Mouse (Mus musculus) erythroid progenitor cell, adult 5-6 weeks (primary cell): ENCODE results near the gene Cog4. TPM values are rescaled to one million over a fixed set of nuclear protein-coding genes. Genes with fewer than 3 reads are reported as not detected.
A peak's percentile ranks its signal among the peaks of the same experiment; 100 is the strongest.
"Not testable (repeated sequence)": the region's sequence is repeated elsewhere in the genome, so short reads cannot be mapped to it uniquely, and the experiment has no call there.

Experiments
- ATAC-seq: replicated peaks from 2 replicates; pipeline ENCODE4 v1.8.0; 2016; ENCODE audit warnings: moderate number of reproducible peaks, mild to moderate bottlenecking, moderate TSS enrichment, inconsistent platforms; ENCODE audit not compliant: poor library complexity, low FRiP score, severe bottlenecking
- total RNA-seq, 2 experiments: library from RNA; stranded (forward) in 1 of 2; stranded (reverse) in 1 of 2; fragments of 150-400 nt in 1 of 2; fragments of 186-747, 209-891 nt in 1 of 2; gene quantifications; 2 replicates each; pipeline versions ENCODE4 v1.2.3 to v1.2.4; 2015 to 2017; ENCODE audit warnings: low replicate concordance in 2 of 2

Cog4 gene
- total RNA-seq, 2 experiments from 2014 or later = 18.9 to 21.6 TPM

GRCm38 (mm10) chr8:110821960-110822359 lies 24.4 kb upstream of the Cog4 start:
- no peak for ATAC-seq

- no peak for ATAC-seq
These were observed 21.5 kb upstream of the Cog4 start for GRCm38 (mm10) chr8:110824861-110825260.

- no peak for ATAC-seq
These were observed 17.9 kb upstream of the Cog4 start for GRCm38 (mm10) chr8:110828511-110828910.

- ATAC-seq = no peak
These were observed 14.4 kb upstream of the Cog4 start for GRCm38 (mm10) chr8:110831956-110832355.

GRCm38 (mm10) chr8:110842012-110842574 lies 4.3 kb upstream of the Cog4 start:
- no peak for ATAC-seq

GRCm38 (mm10) chr8:110843207-110843606 lies 3.2 kb upstream of the Cog4 start:
- no peak for ATAC-seq

GRCm38 (mm10) chr8:110844941-110845340 lies 1.5 kb upstream of the Cog4 start:
- no peak for ATAC-seq

GRCm38 (mm10) chr8:110845821-110846404 lies 487 bp upstream of the Cog4 start:
- ATAC-seq = no peak; the same call in 1 of the 2 replicates

GRCm38 (mm10) chr8:110847171-110847549 lies 760 bp downstream of the Cog4 start:
- peak; percentile 7; the same call in 1 of the 2 replicates for ATAC-seq

GRCm38 (mm10) chr8:110847645-110848495 lies 1.5 kb downstream of the Cog4 start:
- no peak for ATAC-seq

- ATAC-seq = no peak
These were observed 4.8 kb downstream of the Cog4 start for GRCm38 (mm10) chr8:110851186-110851585.

GRCm38 (mm10) chr8:110856073-110856472 lies 9.7 kb downstream of the Cog4 start:
- not testable (repeated sequence) for ATAC-seq

GRCm38 (mm10) chr8:110856760-110857461 lies 10.5 kb downstream of the Cog4 start:
- ATAC-seq = no peak

GRCm38 (mm10) chr8:110859651-110860501 lies 13.5 kb downstream of the Cog4 start:
- peak; percentile 72 for ATAC-seq

- ATAC-seq = not testable (repeated sequence)
These were observed 15.1 kb downstream of the Cog4 start for GRCm38 (mm10) chr8:110861347-110862025.

GRCm38 (mm10) chr8:110870501-110870900 lies 24.1 kb downstream of the Cog4 start:
- ATAC-seq = no peak

- no peak for ATAC-seq
These were observed 31.5 kb downstream of the Cog4 start for GRCm38 (mm10) chr8:110877862-110878261.

GRCm38 (mm10) chr8:110881741-110882310 lies 35.4 kb downstream of the Cog4 start:
- ATAC-seq = no peak

GRCm38 (mm10) chr8:110883824-110884223 lies 37.4 kb downstream of the Cog4 start:
- no peak for ATAC-seq
